Mouse (Mus musculus) MN1 (cell line): ENCODE measurements around the gene Rab9.
A peak's percentile ranks its signal among the peaks of the same experiment; 100 is the strongest.
"Not testable (repeated sequence)": the region's sequence is repeated elsewhere in the genome, so short reads cannot be mapped to it uniquely, and the experiment has no call there.

ENCODE experiments used
- DNase-seq: peaks from one replicate; pipeline ENCODE4 v3.0.0-alpha.2; 2016; ENCODE audit warnings: low spot score

Gene Rab9

DNA sequence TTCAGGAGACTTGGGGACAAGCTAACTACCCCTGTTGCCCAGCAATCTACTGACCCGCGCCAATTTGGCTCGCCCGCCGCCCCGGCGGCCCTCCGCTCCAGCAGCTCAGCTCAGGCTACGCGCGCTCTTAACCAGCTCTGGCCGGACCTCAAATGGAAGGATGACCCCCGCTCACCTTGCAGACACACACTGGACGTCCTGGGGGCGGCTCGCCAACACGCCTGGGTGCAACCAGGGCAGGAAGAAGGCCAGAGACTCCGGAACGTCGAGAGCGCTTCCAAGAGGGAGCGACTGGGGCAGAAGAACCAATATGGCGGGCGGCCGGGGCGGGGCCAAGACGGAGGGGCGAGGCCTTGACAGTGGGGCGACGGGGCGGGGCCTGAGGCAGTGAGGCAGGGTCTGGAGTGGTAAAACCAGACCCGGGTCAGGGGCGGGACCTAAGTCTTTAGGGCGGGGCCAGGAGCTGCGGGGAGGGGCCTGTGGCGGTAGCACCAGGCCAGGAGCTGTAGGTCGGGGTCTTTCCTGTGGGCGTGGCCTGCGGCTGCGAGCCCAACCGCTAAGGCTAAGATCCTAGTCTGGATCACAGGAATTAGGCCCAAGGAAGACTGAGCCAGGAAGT is at the start of gene Rab9:
Gene Rab9, minus strand, starts transcription at position 503 of the 619 bp plus-strand sequence.
- DNase-seq, result peak; percentile 90

DNA sequence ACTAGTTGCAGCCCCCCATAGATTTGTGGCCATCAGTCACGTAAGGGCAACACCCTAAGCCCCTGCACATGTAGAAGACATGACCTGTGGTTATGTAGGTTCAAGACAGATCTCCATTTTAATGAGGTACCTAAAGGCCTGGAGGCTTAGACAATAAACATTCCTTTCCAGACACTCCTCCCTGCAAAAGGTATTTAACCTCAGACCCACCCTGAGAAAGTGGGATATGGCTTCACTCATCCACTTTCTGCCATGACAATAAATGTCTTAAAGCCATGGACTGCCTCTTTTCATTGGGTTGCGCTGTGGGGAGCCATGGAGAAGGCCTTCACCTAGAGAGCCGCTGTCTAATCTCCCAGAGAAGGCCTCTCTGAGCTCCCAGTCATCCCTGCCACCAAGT is 48.5 kb upstream of the Rab9 start:
- DNase-seq, result no peak

DNA sequence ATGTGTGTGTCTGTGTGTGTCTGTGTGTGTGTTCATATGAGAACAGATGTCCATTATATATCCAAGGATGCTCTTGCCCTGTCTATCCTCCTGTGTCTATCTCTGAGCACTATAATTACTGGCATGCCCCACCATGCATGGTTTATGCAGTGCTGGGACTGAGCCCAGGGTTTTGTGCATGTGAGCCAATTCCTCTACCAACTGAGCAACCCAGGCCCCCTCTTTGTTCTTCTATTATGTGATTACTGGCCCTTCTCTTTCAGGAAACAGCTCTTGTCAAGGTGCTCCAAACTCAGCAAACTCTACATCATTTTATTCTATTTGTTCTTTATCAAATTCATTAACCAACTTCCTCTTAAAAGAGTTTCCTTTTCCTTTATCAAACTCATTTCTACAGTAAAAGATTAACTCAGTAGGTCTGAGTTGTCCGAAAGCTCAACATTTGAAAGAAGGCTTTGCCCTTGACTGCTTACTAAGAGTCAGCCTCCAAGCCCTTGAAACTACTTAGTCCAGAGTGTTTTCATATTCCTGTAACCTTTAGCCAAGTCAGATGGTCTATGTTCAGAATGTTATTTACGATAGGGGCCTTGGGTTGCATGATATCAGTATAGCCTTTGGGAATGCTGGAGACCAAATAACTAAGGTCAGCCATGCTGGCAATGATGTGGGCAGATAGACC is 46.1 kb upstream of the Rab9 start:
- DNase-seq, result no peak

DNA sequence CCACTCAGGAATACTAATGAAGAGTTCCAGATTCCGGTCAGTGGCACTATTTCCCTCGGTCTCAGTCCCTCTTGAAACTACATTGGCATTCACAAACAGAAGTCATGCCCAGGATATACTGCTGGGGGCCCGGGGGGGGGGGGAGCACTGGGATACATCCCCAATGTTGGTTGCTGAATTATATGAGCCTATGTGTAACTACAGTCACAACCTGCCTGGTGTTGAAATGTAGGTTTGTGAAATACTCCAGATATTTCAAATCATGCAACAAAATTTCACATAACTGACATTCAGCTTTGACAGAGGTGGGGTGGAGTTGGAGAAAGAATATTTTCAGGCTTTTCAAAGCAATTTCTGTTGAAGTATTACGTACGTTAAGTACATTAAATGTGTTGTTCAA is 41.1 kb upstream of the Rab9 start:
- DNase-seq, result no peak

DNA sequence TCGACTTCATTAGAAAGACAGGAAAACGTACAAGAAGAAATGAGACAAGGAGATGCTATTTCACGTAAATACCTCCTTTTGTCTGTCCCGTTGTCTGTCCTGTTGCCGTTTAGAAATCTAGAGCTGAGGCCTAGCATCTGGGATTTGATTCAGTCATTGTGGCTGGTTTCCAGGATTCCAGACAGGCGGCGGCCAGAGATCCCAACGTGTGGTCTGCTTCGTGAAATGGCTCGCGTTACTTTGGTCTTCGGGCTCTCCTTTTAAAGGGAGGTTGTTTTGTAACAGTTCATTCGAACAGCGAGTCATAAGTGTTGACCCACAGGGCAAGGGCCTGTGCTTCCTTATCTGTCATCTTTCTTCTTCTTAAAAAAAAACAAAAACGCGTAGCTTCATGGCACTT is 38.7 kb upstream of the Rab9 start, which contains the start of gene Tceanc:
Gene Tceanc, minus strand, starts transcription at position 223 of the 400 bp plus-strand sequence.
- DNase-seq, result no peak

DNA sequence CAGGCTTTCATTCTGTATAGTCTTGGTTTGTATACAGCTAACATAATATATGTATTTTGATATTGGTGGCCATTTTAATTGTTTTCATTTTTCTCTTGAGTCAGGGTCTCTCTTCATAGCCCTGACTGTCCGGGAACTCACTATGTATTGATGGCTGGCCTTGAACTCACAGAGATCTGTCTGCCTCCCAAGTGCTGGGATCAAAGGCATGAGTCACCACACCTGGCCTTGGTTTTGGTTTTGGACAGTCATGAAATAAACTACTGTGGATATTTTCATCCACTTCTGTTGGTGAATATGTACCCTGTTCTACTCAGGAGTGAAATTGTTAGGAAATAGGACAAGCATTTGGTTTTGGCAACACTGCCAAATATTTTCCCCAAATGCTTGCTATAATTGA is 37.0 kb upstream of the Rab9 start:
- DNase-seq, result no peak

DNA sequence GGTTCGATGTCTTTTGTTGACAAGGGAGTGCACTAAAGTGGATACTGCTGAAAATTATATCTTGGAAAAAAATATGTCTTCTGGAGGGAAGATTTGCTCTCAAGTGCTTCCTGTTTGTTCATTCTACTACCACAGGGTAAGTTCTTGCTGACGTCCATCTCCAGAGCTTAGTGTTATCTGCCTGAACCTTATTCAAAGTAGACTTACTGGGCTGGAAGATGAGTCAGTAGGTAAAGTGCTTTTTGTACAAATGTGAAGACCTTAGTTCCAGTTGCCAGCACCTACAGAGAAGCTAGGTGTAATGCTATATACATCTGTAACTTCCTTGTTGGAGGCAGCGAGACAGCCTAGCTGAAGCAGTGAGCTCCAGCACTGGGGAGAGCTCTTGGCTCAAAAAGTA is 36.3 kb upstream of the Rab9 start:
- no peak for DNase-seq

DNA sequence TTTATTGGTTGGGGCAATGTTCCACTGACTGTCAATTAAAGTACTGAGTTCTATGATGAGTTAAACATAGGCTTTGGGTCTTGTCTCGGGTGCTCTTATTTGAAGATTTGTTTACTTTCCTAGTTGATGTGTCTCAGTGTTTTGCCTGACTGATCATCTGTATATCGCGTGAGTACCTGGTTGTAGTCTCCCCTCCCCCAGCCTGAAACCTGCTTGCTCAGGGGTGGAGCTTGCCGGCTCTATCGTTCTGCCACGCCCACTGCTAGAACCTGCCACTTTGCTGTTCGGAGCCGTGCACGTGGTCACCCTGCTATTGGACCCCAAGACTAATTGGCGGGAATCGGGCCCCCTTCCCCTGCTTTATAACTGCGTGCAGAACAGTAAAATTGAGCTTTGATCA is 34.4 kb upstream of the Rab9 start:
- not testable (repeated sequence) for DNase-seq

DNA sequence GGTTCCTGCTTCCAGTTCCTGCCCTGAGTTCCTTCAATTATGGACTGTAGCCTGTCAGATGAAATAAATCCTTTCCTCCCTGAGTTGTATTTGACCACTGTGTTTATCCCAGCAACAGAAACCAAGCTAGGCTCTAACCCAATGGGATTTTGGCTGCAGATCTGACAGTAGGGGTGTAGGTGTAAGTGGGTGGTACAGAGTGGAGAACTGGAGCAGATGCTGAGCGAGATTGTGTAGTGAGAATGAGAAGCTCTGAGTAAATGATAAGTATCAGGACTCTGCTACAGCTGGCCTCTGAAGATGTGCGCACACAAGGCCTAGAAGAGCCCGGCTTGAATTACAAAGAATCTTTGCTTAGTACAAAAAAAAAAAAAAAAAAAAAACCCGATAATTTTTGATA is 32.4 kb upstream of the Rab9 start:
- no peak for DNase-seq

DNA sequence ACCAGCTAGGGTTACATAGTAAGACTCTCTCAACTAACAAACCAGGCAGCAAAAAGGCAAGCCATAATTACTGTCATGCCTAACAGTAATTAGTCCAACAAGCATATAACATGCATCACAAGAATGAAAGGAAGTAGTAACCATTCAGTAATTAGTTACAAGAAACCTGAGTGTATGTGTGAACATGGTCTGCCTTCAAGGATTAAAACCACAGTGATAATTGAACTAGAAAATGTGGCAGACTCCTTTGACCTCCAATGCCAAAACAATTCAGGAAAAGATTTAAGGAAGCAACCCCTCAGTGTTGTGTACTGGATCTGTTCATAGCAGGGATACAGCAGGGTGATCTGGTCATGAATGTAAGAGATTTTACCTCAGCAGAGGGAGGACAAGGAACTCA is 31.4 kb upstream of the Rab9 start:
- no peak for DNase-seq

DNA sequence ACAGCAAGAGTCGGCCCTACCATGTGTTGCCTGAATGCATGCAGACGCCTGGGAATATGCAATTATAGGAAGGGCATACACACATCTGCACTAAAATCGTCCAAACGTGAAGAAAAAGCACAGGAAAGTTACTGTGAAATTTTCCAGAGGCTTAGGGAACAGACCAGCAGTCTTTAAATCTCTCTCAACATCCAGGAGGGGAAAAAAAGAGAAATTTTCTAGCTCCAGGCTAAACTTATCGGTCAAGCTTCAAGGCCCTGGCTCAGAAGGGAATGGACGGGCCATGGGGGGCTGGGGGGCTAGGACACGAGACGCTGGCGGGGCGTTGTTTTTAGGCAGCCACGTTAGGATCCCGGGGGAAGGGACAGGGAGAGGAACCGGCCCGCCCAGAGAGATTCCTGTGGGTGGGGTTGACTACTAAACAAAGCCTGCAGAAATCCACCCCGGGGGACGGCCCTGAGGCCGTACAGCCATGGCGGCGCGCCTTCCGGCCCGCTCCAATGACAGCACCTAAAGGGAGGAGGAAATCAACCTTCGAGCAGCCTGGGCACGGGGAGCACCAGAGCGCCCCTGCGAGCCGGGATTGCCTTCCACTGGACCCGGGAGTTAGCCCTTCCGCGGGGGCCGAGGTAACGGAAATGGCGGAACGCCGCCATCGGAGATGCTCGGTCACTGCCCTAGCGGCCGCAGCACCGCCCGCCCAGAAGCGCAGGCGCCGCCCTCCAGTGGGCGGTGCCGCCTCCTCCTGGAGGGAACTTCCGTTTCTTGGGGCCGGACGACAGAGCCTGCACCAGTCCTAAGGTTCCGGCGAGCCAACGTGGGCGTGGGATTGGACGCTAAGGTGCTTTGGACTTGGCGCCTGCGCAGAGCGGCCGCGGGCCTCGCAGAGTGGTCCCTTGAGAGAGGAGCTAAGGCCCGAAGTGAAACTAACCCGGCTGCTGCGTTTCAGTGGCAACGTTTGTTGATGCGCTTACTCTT is 30.4 kb upstream of the Rab9 start:
- peak; percentile 97 for DNase-seq

DNA sequence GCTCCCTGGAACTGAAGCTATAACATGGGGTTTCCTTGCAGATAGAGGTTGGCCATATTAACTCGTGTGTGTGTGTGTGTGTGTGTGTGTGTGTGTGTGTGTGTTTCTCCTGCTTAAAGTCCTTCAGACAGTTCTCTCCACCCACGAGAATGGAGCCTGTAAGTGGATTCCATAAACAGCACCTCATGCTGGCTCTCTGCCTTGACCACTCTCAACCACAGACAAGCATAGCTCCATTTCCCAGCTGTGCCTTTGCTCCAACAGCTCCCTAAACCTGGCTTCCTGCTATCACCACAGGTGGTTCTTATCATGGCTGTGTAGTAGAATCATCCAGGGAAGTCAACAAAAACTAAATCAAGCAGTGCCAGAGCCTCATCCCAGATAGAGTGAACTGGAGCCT is 24.8 kb upstream of the Rab9 start:
- DNase-seq, result no peak

DNA sequence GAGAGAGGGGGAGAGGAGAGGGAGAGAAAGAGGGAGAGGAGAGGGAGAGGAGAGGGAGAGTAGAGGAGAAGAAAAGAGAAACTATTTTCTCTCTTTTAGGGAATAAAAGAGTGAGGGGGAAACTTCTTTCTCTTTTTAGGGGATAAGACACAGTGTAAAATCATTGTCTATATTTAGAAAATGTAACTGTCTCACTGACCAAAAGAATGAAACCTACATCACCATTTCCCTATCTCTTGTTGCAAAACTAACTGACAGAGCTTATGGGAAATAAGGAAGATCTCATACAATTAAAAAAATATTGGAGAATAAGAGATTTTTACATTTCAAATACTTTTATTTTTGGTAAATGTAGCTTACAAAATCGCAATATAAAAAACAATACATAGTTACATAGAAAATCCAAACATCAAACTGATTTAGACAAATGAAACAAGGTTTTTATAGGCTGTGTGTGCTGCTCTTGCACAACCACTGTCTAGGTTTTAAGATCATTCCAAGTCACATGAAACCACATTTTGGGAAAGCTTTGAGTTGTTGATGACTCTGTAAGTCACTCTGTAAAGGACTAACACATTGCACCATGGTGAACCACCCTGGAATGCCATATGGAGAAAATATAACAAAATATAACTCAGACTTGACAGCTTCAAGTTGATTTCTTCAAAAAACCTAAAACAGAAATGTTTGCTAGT is 20.0 kb upstream of the Rab9 start:
- no peak for DNase-seq

DNA sequence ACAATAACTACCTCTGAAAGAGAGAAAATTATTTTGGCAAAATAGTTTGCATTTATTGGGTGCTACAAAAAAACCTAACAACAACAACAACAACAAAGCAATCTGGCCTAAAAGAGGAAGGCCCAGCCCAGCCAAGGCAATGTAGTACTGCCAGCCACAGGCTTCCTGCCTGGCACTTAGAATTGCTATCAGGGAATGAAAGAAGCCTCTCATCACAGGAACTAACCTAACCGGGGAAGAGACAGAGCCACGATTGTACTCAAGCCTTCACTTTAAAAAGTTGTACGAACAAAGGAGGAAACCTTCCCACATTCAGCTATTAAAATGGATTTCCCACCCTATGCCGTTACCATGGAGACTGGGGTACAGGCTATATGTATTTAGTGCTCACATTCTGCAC is 18.1 kb upstream of the Rab9 start:
- no peak for DNase-seq

DNA sequence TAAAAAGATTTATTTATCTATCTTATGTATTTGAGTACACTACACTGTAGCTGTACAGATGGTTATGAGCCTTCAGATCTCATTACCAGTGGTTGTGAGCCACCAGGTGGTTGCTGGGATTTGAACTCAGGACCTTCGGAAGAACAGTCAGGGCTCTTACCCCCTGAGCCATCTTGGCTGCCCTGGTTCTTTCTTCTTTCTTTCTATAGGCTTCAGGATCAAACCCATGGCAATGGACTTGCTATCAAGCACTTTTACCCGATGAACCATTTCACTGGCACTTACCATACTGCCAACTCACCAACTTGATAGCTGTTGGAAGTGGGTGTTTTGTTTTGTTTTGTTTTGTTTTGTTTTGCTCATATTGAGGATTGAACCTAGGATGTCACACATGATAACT is 15.4 kb upstream of the Rab9 start:
- DNase-seq, result no peak

DNA sequence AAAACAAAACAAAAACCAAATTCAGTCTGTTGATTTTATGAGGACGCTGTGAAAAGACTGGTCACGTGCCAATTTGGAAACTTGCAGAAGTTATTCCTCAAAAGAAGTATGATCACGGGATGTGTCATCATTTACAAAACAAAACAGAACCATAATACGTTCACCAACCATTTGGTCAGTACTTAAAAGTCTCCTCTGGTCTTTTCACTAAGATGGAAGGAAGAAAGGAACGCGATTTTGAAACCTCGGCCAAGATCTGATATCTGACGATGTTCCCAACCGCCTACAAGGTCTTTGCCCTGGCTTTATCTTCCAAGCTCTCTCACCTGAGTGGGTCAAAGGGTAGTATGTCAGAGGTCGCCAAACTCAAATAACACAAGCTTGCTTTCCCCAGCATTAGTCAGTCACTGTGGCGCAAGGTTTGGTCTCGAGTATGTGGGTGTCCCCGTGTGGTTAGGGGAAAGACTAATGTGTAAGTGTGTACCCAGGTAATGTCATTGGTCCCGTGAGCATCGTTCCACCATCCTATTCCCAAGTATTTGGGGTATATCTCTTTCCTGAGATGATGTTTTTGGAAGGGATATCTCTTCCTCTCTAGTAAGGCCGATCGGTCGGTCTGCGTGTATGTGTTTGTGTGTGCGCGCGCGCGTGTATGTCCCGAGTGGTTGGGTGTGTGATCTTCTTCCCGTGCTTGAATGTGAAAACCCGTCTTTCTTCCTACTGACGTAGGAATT is 869 bp downstream of the Rab9 start:
- DNase-seq, result peak; percentile 11

DNA sequence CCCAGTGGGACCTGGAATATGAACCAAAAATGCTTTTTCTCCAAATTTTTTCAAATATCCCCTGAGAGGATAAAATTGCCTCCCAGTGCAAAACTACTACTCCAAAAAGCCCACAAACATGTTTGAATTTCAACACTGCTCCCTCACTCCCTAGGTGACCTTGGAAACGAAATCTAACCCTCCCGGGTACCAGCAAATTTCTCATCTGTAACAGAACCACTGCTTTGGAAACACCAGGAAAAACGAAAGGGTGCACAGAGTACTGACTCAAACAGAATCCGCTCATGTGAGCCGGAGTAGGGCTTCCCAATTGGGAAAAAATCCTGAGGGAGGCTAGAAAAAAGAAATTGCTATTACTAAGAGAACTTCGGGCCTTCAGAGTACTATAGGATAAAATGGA is 2.3 kb downstream of the Rab9 start:
- DNase-seq, result no peak

DNA sequence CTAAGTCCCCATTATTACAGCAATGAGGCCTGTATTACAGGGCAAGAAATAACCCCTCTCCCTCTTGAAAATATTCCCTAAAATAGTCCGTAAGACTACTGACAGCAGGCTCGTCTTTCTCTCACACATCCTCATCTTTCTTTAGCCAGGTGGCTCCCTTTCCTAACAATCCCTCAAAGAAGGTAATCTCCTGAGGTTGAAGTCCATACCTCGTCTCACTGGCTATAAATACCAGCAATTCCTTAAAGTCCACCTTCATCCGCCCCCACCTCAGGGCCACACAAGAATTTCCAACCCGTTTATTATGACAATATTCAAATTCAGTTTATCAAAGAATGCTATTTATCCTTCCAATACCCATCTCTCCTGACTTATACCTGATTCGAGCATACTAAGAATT is 7.1 kb downstream of the Rab9 start:
- DNase-seq, result no peak

DNA sequence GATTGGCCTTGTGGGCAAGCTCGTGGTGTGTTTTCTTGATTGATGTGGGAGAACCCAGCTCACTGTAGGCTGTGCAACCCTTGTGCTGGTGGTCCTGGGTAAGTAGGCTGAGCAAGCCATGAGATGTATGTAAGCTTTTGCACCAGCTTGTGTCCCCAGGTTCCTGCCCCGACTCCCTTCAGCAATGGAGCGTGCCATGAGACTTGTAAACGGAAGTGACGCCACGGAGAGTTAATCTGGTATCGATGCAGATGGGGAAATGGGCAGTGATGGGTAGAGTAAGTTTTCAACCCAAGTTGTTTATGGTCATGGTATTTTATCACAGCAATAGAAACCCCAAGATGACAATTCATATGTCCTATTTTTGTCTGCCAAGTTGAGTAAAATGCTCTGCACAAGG is 11.3 kb downstream of the Rab9 start:
- no peak for DNase-seq

DNA sequence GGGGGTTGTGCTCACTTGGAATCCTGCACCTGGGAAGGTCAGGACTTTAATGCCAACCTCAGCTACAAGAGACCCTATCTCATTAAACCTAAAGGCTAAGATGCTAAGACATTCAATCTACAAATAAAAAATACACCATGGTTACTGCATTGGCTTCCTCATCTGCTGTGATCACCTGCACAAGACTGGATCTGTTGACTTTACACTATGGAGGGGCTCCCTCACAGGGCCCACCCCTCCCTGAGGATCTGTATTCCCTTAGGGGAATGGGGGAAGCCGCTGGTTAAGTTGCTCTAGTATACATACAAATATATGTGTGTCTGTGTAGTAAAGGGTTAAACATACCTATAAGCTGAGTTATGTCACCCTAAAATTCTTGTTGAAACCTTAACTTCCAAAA is 24.1 kb downstream of the Rab9 start:
- DNase-seq, result no peak

DNA sequence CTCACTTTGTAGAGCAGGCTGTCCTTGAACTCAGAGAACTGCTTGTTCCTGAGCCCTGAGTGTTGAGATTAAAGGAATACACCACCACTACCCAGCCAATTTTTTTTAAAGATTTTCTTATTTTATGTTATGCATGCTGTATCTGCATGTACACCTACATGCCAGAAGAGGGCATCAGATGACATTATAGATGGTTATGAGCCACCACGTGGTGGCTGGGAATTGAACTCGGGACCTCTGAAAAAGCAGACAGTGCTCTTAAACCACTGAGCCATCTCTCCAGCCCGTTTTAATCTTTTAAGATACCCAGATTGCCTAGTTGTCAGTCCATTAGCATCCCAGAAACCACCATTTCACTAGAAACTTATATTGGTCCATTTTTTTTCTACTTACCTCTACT is 25.3 kb downstream of the Rab9 start:
- DNase-seq, result no peak

DNA sequence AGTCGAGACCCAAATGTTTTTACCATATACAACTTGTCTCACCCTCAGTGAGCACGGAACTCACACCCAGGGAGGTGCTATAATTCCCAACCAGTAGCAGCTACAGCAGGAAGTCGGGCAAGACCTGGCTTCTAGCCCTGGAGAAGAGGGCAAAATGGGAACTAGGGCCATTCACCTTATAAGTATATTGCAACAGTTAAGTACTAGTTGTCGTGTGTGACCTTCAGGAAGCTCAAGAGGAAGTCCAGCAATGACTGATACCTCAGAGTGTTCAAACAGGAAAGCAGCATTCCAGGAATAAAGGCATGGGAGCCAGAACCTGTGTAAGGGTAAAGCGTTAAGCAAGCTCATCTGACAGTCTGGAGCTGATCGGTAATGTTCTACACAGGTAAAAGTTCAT is 26.1 kb downstream of the Rab9 start:
- DNase-seq, result no peak
